Mouse (Mus musculus) frontal cortex, adult (tissue): Measurements from ENCODE around the gene Kdm5b.
A peak's percentile ranks its signal among the peaks of the same experiment; 100 is the strongest.
"Not testable (repeated sequence)": the region's sequence is repeated elsewhere in the genome, so short reads cannot be mapped to it uniquely, and the experiment has no call there.

ENCODE experiments used
- ATAC-seq: cut with Nextera tagmentation; 2 replicates; pipeline ENCODE4 v1.9.2; 2017; ENCODE audit warnings: mild to moderate bottlenecking, moderate library complexity, mixed read lengths; ENCODE audit not compliant: low TSS enrichment

The Kdm5b gene

GRCm38 (mm10) chr1:134559976-134560375, at the start of gene Kdm5b:
Kdm5b (plus strand) TSS chr1:134560171.
- ATAC-seq, result peak; percentile 39; the same call in 1 of the 2 replicates

- ATAC-seq, result no peak
Measured at GRCm38 (mm10) chr1:134512183-134512582, 47.8 kb upstream of the Kdm5b start.

- no peak for ATAC-seq
Measured at GRCm38 (mm10) chr1:134512584-134512983, 47.4 kb upstream of the Kdm5b start.

DNA sequence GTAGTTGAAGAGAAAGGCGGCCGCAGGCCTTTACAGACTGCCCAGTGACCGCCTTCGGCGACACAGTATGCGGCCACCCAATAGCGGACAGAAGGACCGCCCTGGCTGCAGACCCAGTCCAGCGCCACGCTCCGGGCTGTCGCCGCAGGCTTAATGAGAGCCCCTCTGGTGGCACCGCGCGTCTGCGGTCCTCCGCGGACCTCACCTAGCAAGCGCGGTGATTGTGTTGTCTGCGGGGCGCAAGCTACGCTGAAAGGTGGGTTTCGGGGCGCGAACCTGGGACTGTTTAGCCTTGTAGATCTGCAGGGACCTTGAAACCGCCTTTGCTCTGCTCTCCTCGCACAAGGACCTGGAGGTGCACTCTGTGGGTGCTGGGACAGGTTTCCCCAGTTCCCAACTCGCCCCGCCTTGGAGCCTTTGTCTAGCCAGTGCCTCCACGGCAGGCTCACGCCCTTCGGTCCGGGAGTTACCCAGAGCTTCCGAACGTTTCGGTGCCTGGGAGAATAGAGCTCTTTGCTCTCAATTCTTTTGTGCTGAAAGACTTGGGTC, 46.6 kb upstream of the Kdm5b start:
- no peak for ATAC-seq

DNA sequence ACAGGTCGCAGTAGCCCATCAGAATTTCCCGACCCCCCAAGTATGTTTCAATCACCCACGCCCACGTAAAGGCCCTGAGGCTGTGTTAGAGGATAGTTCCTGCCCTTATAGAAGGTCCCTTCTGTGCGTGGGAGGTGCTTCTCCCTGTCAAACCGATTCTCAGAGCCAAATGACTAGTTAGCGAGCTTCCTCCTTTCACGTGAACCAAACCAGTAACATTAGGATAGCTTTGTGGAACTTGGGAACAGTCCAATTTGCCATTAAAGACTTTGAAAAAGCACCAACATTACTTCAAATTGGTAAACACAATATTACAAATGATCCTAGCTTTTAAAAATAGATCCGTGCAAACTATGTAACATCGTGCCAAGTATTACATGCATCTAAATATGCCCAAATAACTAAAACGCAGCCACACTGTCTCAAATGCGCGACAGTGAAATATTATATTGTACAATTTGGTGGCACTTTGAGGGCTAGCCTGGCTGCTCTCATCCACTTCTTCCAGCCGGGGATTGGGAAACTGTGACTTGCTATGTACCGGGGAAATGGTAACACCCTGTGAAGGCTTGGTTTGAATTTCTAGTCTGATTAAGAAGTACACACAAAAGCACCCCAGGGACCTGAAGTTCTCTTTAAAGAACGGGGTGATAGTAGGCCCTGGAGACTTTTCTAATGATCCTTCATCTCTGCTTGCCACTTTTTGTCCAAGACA, 45.9 kb upstream of the Kdm5b start:
- ATAC-seq, result no peak

- ATAC-seq, result no peak
Measured at GRCm38 (mm10) chr1:134515891-134516290, 44.1 kb upstream of the Kdm5b start.

DNA sequence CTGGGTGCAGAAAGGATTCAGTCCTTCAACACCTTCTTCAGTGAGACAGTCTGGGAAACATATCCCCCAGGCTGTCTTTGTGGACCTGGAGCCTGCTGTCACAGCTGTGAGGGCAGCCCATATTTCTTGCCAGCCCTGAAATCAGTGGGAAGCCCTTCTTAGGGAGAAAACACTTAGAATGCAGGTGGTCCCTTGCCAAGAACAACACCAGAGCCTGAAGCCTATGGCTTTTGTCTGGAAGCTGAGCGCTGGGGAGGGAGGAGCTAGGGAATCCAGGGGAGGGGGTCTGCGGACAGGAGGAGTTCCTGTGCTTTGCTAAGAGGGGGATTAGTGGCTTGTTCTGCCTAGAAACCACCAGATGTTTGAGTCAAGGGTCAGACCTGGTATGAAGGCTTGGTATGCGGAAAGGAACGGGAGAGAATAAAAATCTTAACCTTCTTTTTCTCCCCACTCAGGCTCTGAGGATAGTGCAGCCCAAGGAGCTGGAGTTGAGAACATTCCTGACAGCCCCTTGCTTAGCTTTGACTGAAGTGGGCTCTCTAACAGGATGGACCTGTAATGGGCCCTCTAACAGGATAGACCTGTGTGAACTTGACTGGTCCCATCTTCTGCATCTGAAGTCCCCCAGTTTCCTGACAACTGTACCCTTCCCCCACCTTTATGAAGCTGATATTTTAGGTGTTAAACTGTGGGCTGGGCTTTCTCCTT, 43.3 kb upstream of the Kdm5b start:
- ATAC-seq, result no peak

DNA sequence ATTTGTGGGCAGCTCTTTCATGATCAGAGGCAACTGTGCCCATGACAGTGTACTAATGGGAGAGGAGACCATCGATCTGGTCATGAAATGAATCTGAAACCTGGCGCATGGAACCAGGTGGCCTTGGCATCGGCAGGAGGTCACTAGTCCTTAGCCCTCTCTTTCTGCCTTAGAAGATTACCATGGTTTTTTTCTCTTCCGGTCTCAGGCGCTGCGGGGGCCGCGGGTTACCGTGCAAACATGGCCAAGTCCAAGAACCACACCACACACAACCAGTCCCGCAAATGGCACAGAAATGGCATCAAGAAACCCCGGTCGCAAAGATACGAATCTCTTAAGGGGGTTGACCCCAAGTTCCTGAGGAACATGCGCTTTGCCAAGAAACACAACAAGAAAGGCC, 42.1 kb upstream of the Kdm5b start:
- ATAC-seq, result not testable (repeated sequence)

GRCm38 (mm10) chr1:134518677-134519076, 41.3 kb upstream of the Kdm5b start:
- ATAC-seq, result peak; percentile 97

DNA sequence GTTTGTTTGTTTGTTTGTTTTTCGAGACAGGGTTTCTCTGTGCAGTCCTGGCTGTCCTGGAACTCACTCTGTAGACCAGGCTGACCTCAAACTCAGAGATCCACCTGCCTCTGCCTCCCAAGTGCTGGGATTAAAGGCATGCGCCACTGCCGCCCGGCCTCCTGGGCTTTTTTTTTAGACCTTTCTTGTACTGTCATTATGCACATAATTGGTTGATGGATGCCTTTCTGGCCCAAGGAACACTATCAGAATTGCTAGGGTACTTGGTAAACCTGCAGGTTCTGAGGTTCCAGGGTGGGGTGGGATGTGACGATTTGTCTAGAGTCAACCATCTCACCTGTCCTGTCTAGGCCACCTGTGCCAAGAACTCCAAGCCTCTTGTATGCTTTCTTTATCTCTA, 40.8 kb upstream of the Kdm5b start:
- ATAC-seq, result not testable (repeated sequence)

GRCm38 (mm10) chr1:134520001-134520721, 39.8 kb upstream of the Kdm5b start:
- ATAC-seq, result no peak

- no peak for ATAC-seq
Measured at GRCm38 (mm10) chr1:134521163-134521562, 38.8 kb upstream of the Kdm5b start.

DNA sequence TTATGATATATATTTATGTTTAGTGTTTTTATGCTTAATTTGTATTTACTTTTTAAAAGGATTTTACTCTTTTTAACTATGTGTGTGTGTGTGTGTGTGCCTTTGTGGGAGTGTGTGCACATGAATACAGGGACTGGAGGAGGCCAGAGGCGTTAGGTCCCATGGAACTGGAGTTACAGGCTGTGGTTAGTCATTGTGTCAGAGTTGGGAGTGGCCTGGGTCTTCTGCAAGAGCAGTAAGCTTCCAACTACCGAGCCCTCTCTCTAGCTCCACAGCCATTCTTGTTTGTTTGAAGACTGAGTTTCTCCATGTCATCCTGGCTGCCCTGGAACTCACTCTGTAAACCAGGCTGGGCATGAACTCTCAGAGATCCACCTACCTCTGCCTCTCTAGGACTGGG, 37.6 kb upstream of the Kdm5b start:
- no peak for ATAC-seq

GRCm38 (mm10) chr1:134524424-134524823, 35.5 kb upstream of the Kdm5b start:
- no peak for ATAC-seq

- no peak for ATAC-seq
Measured at GRCm38 (mm10) chr1:134525015-134525414, 35.0 kb upstream of the Kdm5b start.

DNA sequence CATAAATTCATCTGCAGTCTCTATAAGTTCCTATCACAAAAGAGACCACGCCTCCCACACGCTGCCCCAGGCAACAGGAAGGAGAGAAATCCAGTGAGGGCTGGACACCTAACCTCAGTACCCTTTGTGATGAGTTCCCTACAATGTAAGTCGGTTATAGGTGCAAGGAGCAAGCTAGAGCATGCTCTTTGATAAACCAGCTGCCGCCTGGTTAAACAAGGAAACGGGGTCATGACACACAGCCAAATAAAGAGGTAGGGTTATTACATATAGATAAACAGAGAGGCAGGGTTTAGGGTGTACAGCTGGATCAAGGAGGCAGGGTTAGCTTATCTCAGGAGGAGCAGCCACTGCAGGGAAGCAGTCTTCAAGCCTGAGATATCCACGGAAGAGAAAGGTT, 33.2 kb upstream of the Kdm5b start:
- no peak for ATAC-seq

- ATAC-seq, result peak; percentile 65; the same call in 1 of the 2 replicates
Measured at GRCm38 (mm10) chr1:134530618-134531017, 29.4 kb upstream of the Kdm5b start.

DNA sequence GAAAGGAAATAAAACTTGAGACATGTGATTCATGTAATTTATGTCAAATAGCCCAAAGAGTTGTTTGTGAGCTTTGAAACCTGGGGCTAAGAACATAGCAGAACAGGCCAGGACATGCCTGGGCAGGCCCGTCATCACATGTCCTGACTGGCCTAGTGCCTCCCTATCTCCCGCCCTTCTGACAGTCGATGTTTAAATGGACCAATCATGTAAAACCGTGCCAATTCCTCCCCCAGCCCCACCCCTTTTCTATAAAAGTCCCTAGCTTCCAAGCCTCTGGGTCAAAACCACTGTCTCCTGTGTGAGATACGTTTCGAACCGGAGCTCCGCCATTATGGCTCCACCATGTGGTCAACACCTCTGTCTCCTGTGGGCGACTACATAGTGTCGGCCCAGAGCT, 26.3 kb upstream of the Kdm5b start:
- not testable (repeated sequence) for ATAC-seq

- no peak for ATAC-seq
Measured at GRCm38 (mm10) chr1:134535054-134535453, 24.9 kb upstream of the Kdm5b start.

DNA sequence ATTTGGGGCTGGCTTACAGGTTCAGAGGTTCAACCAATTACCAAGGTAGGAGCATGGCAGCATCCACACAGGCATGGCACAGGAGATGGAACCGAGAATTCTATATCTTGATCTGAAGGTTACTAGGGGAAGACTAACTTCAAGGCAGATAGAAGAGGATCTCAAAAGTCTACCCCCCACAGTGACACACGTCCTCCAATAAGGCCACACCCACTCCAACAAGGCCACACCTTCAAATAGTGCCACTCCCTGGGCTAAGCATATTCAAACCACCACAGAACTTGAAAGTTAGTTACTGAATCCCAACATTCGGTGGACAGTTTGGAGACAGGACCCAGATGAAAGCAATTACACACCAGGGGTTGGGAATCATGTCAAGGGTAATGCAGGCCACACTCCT, 24.5 kb upstream of the Kdm5b start:
- ATAC-seq, result no peak

GRCm38 (mm10) chr1:134540610-134541009, 19.4 kb upstream of the Kdm5b start:
- no peak for ATAC-seq

DNA sequence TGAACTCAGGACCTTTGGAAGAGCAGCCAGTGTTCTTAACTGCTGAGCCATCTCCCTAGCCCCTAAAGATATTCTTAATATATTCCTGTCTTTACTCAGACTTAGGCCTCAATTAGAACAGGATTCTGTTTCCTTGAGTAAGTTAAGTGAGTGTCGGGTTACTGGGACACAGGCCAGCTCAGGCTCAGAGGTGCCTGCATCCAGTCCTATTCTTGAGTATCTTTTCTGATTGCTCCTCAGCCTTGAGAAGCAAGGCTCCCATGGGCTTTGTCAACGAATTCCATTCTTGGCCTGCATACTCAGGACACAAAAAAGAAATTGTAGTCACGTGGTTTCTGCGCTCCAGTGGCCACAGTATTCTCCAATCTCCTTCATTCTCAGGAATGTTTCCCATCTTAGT, 11.7 kb upstream of the Kdm5b start:
- no peak for ATAC-seq
